Mouse (Mus musculus) hindbrain, embryonic 11.5 days (tissue): ENCODE measurements around the gene Hoxa6. TPM values are rescaled to one million over a fixed set of nuclear protein-coding genes. Genes with fewer than 3 reads are reported as not detected.

Experiments
- ATAC-seq: fragments of 200-750 bp; cut with Nextera tagmentation; 2 replicates; pipeline ENCODE4 v1.8.0; 2017; ENCODE audit warnings: mild to moderate bottlenecking, moderate TSS enrichment, moderate library complexity; ENCODE audit not compliant: low FRiP score
- DNase-seq: peaks from one replicate; pipeline ENCODE4 v3.0.0-alpha.2; 2015; ENCODE audit warnings: low spot score
- H3K27ac ChIP-seq: fragments of 300-500 bp; sonication (generic); 2 replicates; pipeline ENCODE4 v1.5.1; 2014; ENCODE audit warnings: mild to moderate bottlenecking, low read depth, low read length
- H3K27me3 ChIP-seq: fragments of 300-500 bp; sonication (generic); 2 replicates; pipeline ENCODE4 v1.6.1; 2014; ENCODE audit warnings: mild to moderate bottlenecking, low read length, moderate library complexity, mixed read lengths; ENCODE audit not compliant: control insufficient read depth, insufficient read depth
- H3K36me3 ChIP-seq: fragments of 300-500 bp; sonication (generic); 2 replicates; pipeline ENCODE4 v1.6.1; 2014; ENCODE audit warnings: mild to moderate bottlenecking, low read length, moderate library complexity, mixed read lengths; ENCODE audit not compliant: control insufficient read depth, insufficient read depth
- H3K4me1 ChIP-seq: fragments of 300-500 bp; sonication (generic); replicated peaks from 2 replicates; pipeline ENCODE4 v1.6.1; 2014; ENCODE audit warnings: low read length, mixed read lengths; ENCODE audit not compliant: control insufficient read depth, insufficient read depth
- H3K4me2 ChIP-seq: fragments of 300-500 bp; sonication (generic); replicated peaks from 2 replicates; pipeline ENCODE4 v1.6.1; 2014; ENCODE audit warnings: mild to moderate bottlenecking, low read depth, low read length
- H3K4me3 ChIP-seq: fragments of 300-500 bp; sonication (generic); 2 replicates; pipeline ENCODE4 v1.5.1; 2014; ENCODE audit warnings: low read depth, low read length
- H3K9ac ChIP-seq: fragments of 300-500 bp; sonication (generic); 2 replicates; pipeline ENCODE4 v1.6.1; 2014; ENCODE audit warnings: low read depth, low read length
- H3K9me3 ChIP-seq: fragments of 300-500 bp; sonication (generic); 2 replicates; pipeline ENCODE4 v1.6.1; 2016; ENCODE audit warnings: low read length; ENCODE audit not compliant: control insufficient read depth
- WGBS: fragments of 180-500 bp; shearing (Covaris S2); extraction: QIAGEN DNeasy Blood & Tissue Kit; methylation state at CpG from one replicate; pipeline ENCODE4 v1.1.7; 2014; 5-methylcytosine and 5-hydroxymethylcytosine counted together
- polyA plus RNA-seq: library from polyadenylated mRNA; unstranded; fragments of >200 nt; fragmentation: Nextera tagmentation; extraction: Ambion mirVana; gene quantifications from 2 replicates; pipeline ENCODE4 v1.2.1, GENCODE M21; 2014

The Hoxa6 gene
- polyA plus RNA-seq, 1 experiment from 2014 or later: 2.1 TPM

- no peak overlapping the region for H3K4me2 ChIP-seq
- no peaks in the 10 kb centered on the region for H3K9me3 ChIP-seq
- peaks cover 4% of the 10 kb centered on the region; the same call in 1 of the 2 replicates for H3K4me1 ChIP-seq
- H3K27ac ChIP-seq: no peak overlapping the region
- DNase-seq (no peak), ATAC-seq (no peak)
- peaks cover 96% of the 10 kb centered on the region for H3K27me3 ChIP-seq
- H3K4me3 ChIP-seq: no peak overlapping the region
- no peaks in the 10 kb centered on the region for H3K36me3 ChIP-seq
- WGBS: under 1% methylated on average over 16 of the region's 16 CpGs
- H3K9ac ChIP-seq: no peak overlapping the region
Measured at GRCm38 (mm10) chr6:52249415-52249738, 40.9 kb upstream of the Hoxa6 start.

GRCm38 (mm10) chr6:52248638-52249414 lies 40.3 kb upstream of the Hoxa6 start:
- H3K27me3 ChIP-seq: peaks cover 94% of the 10 kb centered on the region
- no peak overlapping the region for H3K9ac ChIP-seq
- peaks cover 4% of the 10 kb centered on the region; the same call in 1 of the 2 replicates for H3K4me1 ChIP-seq
- no peak overlapping the region for H3K4me2 ChIP-seq
- H3K36me3 ChIP-seq: no peaks in the 10 kb centered on the region
- no peaks in the 10 kb centered on the region for H3K9me3 ChIP-seq
- WGBS: 1% methylated on average over 27 of the region's 27 CpGs
- H3K27ac ChIP-seq: no peak overlapping the region
- H3K4me3 ChIP-seq: no peak overlapping the region
- ATAC-seq (no peak), DNase-seq (no peak)

GRCm38 (mm10) chr6:52247766-52248637 lies 39.5 kb upstream of the Hoxa6 start:
- Histone ChIP-seq H3K4me1 (peaks cover 2% of the 10 kb centered on the region; the same call in 1 of the 2 replicates), H3K9me3 (no peaks in the 10 kb centered on the region), H3K4me3 (no peak overlapping the region), H3K27me3 (peaks cover 95% of the 10 kb centered on the region), H3K27ac (no peak overlapping the region), H3K36me3 (no peaks in the 10 kb centered on the region), H3K4me2 (no peak overlapping the region), H3K9ac (no peak overlapping the region)
- 2% methylated on average over 23 of the region's 23 CpGs for WGBS
- ATAC-seq (no peak), DNase-seq (peak; percentile 60)

- H3K27ac ChIP-seq: no peak overlapping the region
- H3K27me3 ChIP-seq: peaks cover 95% of the 10 kb centered on the region
- no peak overlapping the region for H3K9ac ChIP-seq
- H3K36me3 ChIP-seq: no peaks in the 10 kb centered on the region
- ATAC-seq: no peak
- DNase-seq: peak; percentile 61
- no peak overlapping the region for H3K4me2 ChIP-seq
- H3K4me3 ChIP-seq: no peak overlapping the region
- peaks cover 2% of the 10 kb centered on the region; the same call in 1 of the 2 replicates for H3K4me1 ChIP-seq
- no peaks in the 10 kb centered on the region for H3K9me3 ChIP-seq
- WGBS: 7% methylated on average over 3 of the region's 3 CpGs
Measured at GRCm38 (mm10) chr6:52246916-52247315, 38.4 kb upstream of the Hoxa6 start.

- peaks cover 2% of the 10 kb centered on the region; the same call in 1 of the 2 replicates for H3K4me1 ChIP-seq
- H3K4me3 ChIP-seq: no peak overlapping the region
- DNase-seq: peak; percentile 67
- peaks cover 95% of the 10 kb centered on the region for H3K27me3 ChIP-seq
- ATAC-seq: no peak
- no peak overlapping the region for H3K27ac ChIP-seq
- H3K9me3 ChIP-seq: no peaks in the 10 kb centered on the region
- H3K9ac ChIP-seq: no peak overlapping the region
- no peaks in the 10 kb centered on the region for H3K36me3 ChIP-seq
- WGBS: under 1% methylated on average over 26 of the region's 26 CpGs
- no peak overlapping the region for H3K4me2 ChIP-seq
Measured at GRCm38 (mm10) chr6:52246403-52246803, 37.9 kb upstream of the Hoxa6 start.

- under 1% methylated on average over 20 of the region's 20 CpGs for WGBS
- ATAC-seq (no peak), DNase-seq (no peak)
- Histone ChIP-seq H3K27me3 (peaks cover 95% of the 10 kb centered on the region), H3K4me2 (no peak within 1 kb of the TSS), H3K9ac (no peak within 1 kb of the TSS), H3K36me3 (no peaks in the 10 kb centered on the region), H3K9me3 (no peaks in the 10 kb centered on the region), H3K27ac (no peak within 1 kb of the TSS), H3K4me1 (peaks cover 2% of the 10 kb centered on the region; the same call in 1 of the 2 replicates), H3K4me3 (no peak within 1 kb of the TSS)
Measured at GRCm38 (mm10) chr6:52245757-52246142, 37.2 kb upstream of the Hoxa6 start, which contains the start of gene Hoxa11. TSS of gene Hoxa11 (minus strand) at chr6:52245810.

GRCm38 (mm10) chr6:52245040-52245756 lies 36.7 kb upstream of the Hoxa6 start:
- DNase-seq: peak; percentile 67
- no peaks in the 10 kb centered on the region for H3K9me3 ChIP-seq
- H3K4me1 ChIP-seq: peaks cover 2% of the 10 kb centered on the region; the same call in 1 of the 2 replicates
- peaks cover 96% of the 10 kb centered on the region for H3K27me3 ChIP-seq
- H3K4me2 ChIP-seq: no peak overlapping the region
- no peaks in the 10 kb centered on the region for H3K36me3 ChIP-seq
- H3K27ac ChIP-seq: no peak overlapping the region
- ATAC-seq: no peak
- no peak overlapping the region for H3K9ac ChIP-seq
- no peak overlapping the region for H3K4me3 ChIP-seq
- WGBS: under 1% methylated on average over 69 of the region's 71 CpGs

GRCm38 (mm10) chr6:52244471-52245039 lies 36.0 kb upstream of the Hoxa6 start:
- H3K4me1 ChIP-seq: peaks cover 2% of the 10 kb centered on the region; the same call in 1 of the 2 replicates
- H3K27me3 ChIP-seq: peaks cover 96% of the 10 kb centered on the region
- H3K4me3 ChIP-seq: no peak overlapping the region
- no peak for ATAC-seq
- H3K36me3 ChIP-seq: no peaks in the 10 kb centered on the region
- WGBS: 1% methylated on average over 23 of the region's 23 CpGs
- no peaks in the 10 kb centered on the region for H3K9me3 ChIP-seq
- no peak overlapping the region for H3K9ac ChIP-seq
- no peak overlapping the region for H3K27ac ChIP-seq
- no peak overlapping the region for H3K4me2 ChIP-seq
- DNase-seq: peak; percentile 59
